Mouse (Mus musculus): ENCODE measurements around the gene Fmnl1. TPM values are rescaled to one million over a fixed set of nuclear protein-coding genes. Genes with fewer than 3 reads are reported as not detected.

Fmnl1 gene
- total RNA-seq (2023) = 100 to 1,000 TPM; 420 to 447 TPM

GRCm38 (mm10) chr11:103170494-103171285 lies at the start of gene Fmnl1:
Gene Fmnl1, plus strand, starts transcription at chr11:103171107.

GRCm38 (mm10) chr11:103131701-103132575 lies 39.0 kb upstream of the Fmnl1 start, which contains the start of gene Hexim2:
Gene Hexim2, plus strand, starts transcription at chr11:103132429.

GRCm38 (mm10) chr11:103208458-103208857 lies 37.6 kb downstream of the Fmnl1 start, which contains the start of gene 1700023F06Rik:
Gene 1700023F06Rik, minus strand, starts transcription at chr11:103208558.

DNA sequence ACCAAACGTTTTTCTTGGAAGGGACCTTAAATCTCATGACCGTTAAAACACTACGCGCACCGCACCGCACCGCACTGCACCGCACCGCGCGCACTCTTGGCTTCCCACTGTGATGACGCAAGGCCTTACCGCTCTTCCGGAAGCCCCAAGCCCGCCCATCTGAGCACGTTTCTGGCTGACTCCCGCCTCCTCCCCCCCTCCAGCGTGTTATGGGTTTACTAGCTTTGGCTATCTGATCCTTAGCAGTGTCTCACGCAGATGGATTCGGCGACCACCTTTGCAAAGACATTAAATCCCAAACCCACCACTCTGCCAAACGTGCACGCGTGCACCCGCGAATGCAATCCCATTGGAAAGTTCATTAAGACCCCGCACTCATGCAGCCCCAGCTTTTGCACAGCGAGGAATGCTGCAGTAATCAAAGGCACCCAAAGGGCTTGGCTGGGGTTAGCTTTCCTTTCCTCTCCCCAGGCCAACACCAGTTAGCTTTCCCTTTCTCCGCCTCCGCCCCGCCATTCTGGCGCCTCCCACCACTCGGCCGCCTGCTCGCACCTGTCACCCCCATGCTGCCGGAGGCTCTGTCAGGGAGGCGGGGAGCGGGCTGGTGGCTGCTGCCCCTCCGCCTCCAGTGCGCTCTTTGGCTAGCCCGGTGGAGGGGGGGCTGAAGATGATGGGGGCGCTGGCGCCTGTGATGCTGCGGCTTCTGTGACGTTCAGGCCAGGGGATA lies 47.0 kb downstream of the Fmnl1 start, which contains the start of gene Spata32:
Gene Spata32 (minus strand): TSS at position 643 of the 727 bp plus-strand sequence.

Other genes with a start within 250 kb of the Fmnl1 start
- gene Kif18b, start 246.0 kb upstream of the Fmnl1 start, total RNA-seq (2023) = 1 to 10 TPM in 1 of 2 experiments, under 1 TPM in 1; 0.59 to 2.2 TPM
- gene C1ql1, start 224.4 kb upstream of the Fmnl1 start, total RNA-seq (2023) = not detected
- gene Nmt1, start 142.9 kb upstream of the Fmnl1 start, total RNA-seq (2023) = 10 to 100 TPM; 60.2 to 68.4 TPM
- gene Dcakd, start 142.8 kb upstream of the Fmnl1 start, total RNA-seq (2023) = 10 to 100 TPM; 18.5 to 22.4 TPM
- not detected for gene Plcd3, start 69.4 kb upstream of the Fmnl1 start, total RNA-seq (2023)
- gene Acbd4, start 69.4 kb upstream of the Fmnl1 start, total RNA-seq (2023) = 10 to 100 TPM; 46.3 to 47.1 TPM
- 10 to 100 TPM; 73.5 to 91.3 TPM for gene Hexim1, start 54.9 kb upstream of the Fmnl1 start, total RNA-seq (2023)
- 1 to 10 TPM; 1.6 to 2.8 TPM for gene Hexim2, start 38.7 kb upstream of the Fmnl1 start, total RNA-seq (2023)
- gene 1700023F06Rik, start 37.5 kb downstream of the Fmnl1 start, total RNA-seq (2023) = not detected
- gene Spata32, start 47.3 kb downstream of the Fmnl1 start, total RNA-seq (2023) = not detected
- 10 to 100 TPM; 66.2 to 71.0 TPM for gene Map3k14, start 96.4 kb downstream of the Fmnl1 start, total RNA-seq (2023)
- 10 to 100 TPM; 73.8 to 86.5 TPM for gene Arhgap27, start 192.6 kb downstream of the Fmnl1 start, total RNA-seq (2023)
- gene Plekhm1, start 241.6 kb downstream of the Fmnl1 start, total RNA-seq (2023) = 10 to 100 TPM; 36.5 to 36.6 TPM

Measured in T-cell, adult 66 days (primary cell).